Mouse (Mus musculus) embryonic facial prominence, embryonic 13.5 days (tissue): ENCODE data around the gene Prokr2. TPM values are rescaled to one million over a fixed set of nuclear protein-coding genes. Genes with fewer than 3 reads are reported as not detected.

ENCODE experiments used
- ATAC-seq: fragments of 200-750 bp; cut with Nextera tagmentation; 2 replicates; pipeline ENCODE4 v1.8.0; 2017; ENCODE audit warnings: low read depth; ENCODE audit not compliant: insufficient number of reproducible peaks, insufficient read depth, low FRiP score, low TSS enrichment
- H3K27ac ChIP-seq: fragments of 300-500 bp; sonication (generic); 2 replicates; pipeline ENCODE4 v1.5.1; 2015; ENCODE audit warnings: moderate library complexity, mild to moderate bottlenecking, inconsistent platforms
- H3K27me3 ChIP-seq: fragments of 300-500 bp; sonication (generic); 2 replicates; pipeline ENCODE4 v1.6.1; 2015; ENCODE audit warnings: mild to moderate bottlenecking, inconsistent platforms
- H3K36me3 ChIP-seq: fragments of 300-500 bp; sonication (generic); 2 replicates; pipeline ENCODE4 v1.6.1; 2015; ENCODE audit warnings: mild to moderate bottlenecking, inconsistent platforms
- H3K4me1 ChIP-seq: fragments of 300-500 bp; sonication (generic); 2 replicates; pipeline ENCODE4 v1.6.1; 2015; ENCODE audit warnings: inconsistent platforms
- H3K4me2 ChIP-seq: fragments of 300-500 bp; sonication (generic); 2 replicates; pipeline ENCODE4 v1.6.1; 2015; ENCODE audit warnings: moderate library complexity, mild to moderate bottlenecking, inconsistent platforms
- H3K4me3 ChIP-seq: fragments of 300-500 bp; sonication (generic); 2 replicates; pipeline ENCODE4 v1.5.1; 2015; ENCODE audit warnings: mild to moderate bottlenecking, inconsistent platforms
- H3K9ac ChIP-seq: fragments of 300-500 bp; sonication (generic); 2 replicates; pipeline ENCODE4 v1.6.1; 2015; ENCODE audit warnings: mild to moderate bottlenecking, inconsistent platforms
- H3K9me3 ChIP-seq: fragments of 300-500 bp; sonication (generic); 2 replicates; pipeline ENCODE4 v1.6.1; 2016; ENCODE audit warnings: inconsistent platforms
- WGBS: fragments of 180-500 bp; shearing (Covaris S2); methylation state at CpG from one replicate; pipeline ENCODE4 v1.1.7; 2015; ENCODE audit warnings: mixed read lengths; 5-methylcytosine and 5-hydroxymethylcytosine counted together
- polyA plus RNA-seq: library from polyadenylated mRNA; unstranded; fragments of >200 nt; fragmentation: Nextera tagmentation; extraction: Ambion mirVana; gene quantifications from 2 replicates; pipeline ENCODE4 v1.2.1, GENCODE M21; 2015

Gene Prokr2
- polyA plus RNA-seq, 1 experiment from 2014 or later: 1.2 TPM

DNA sequence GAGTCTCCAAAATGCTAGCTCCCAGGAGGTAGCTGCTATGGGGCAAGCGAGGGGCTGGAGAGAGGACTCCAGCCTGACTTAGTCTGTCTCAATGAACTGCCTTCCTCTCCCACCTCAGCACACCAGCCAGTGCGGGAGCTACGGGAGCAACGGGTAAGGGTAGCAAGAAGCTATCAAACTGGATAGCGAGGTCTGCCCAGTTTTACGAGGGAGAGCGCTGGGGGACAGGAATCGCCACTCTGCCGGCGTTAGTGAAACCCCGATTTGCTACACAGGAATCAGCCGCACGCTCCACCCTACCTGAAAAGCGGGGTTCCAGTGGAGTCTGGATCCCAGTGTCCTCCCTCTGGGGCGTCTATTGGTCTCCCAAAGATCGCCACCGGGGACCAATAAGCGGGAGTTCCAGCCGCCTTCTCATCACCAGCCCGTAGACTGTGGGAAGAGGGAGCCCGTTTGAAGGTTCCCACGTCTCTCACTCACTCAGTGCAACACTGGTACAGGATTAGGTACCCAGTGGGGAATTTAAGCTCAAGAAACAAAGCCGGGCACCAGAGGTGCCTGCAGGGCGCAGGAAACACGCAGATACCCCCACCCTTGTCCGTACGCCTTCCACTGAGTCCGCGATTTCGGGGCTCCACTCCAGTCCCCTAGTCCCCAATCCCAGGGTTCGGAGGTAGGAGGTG, 595 bp downstream of the Prokr2 start:
- peak; percentile 40; the same call in 1 of the 2 replicates for ATAC-seq
- peaks cover 14% of the 10 kb centered on the region for H3K4me1 ChIP-seq
- peak overlapping the region; percentile 65 for H3K9ac ChIP-seq
- H3K9me3 ChIP-seq: no peaks in the 10 kb centered on the region
- peak overlapping the region; percentile 54 for H3K4me3 ChIP-seq
- WGBS: under 1% methylated on average over 31 of the region's 31 CpGs
- peak overlapping the region; percentile 96 for H3K4me2 ChIP-seq
- no peak overlapping the region for H3K27ac ChIP-seq
- peaks cover 38% of the 10 kb centered on the region for H3K27me3 ChIP-seq
- H3K36me3 ChIP-seq: no peaks in the 10 kb centered on the region

DNA sequence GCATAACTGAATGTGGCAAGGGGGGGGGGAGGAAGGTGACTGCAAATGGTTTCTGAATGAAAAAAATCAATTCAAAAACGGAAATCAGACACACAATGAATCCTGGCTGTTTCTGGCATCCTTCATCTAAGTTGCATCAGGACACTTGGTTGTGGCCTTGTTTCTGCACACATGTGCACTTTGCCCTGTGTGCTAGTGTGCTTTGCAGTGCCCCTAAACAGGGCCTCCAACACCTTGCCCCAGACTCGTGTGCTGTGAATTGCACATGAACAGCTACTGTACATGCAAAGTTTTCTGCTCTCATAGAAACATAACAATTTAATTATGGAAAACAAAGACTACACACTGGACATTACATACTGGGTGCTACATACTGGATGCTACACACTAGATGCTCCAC, 2.9 kb downstream of the Prokr2 start:
- Histone ChIP-seq H3K36me3 (no peaks in the 10 kb centered on the region), H3K4me1 (peaks cover 14% of the 10 kb centered on the region), H3K27ac (no peak overlapping the region), H3K4me2 (no peak overlapping the region), H3K4me3 (no peak overlapping the region), H3K9me3 (no peaks in the 10 kb centered on the region), H3K9ac (no peak overlapping the region), H3K27me3 (peaks cover 35% of the 10 kb centered on the region)
- WGBS: 62% methylated on average over 2 of the region's 2 CpGs
- no peak for ATAC-seq

DNA sequence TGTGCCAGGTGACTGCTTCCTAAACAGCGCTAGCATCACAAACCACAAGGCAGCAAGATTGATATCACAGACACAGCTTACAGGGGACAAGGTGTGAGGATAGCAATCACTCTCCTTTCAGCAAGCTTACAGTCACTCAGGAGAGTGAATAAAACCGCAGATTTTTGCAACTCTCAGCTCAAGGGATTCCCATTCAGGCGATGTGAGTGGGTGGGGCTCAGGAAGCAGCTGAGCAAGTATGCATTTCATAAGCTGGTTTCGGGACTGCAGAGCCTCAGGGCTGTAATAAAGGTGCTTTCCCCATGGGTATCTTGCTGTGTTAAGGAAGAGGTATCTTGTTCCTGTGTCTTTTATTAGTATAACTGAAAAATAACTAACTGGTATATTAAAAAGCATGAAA, 5.6 kb downstream of the Prokr2 start:
- 46% methylated on average over 4 of the region's 4 CpGs for WGBS
- peaks cover 16% of the 10 kb centered on the region for H3K27me3 ChIP-seq
- no peak for ATAC-seq
- no peak overlapping the region for H3K27ac ChIP-seq
- H3K4me2 ChIP-seq: no peak overlapping the region
- H3K4me3 ChIP-seq: no peak overlapping the region
- no peak overlapping the region for H3K9ac ChIP-seq
- H3K4me1 ChIP-seq: peaks cover 6% of the 10 kb centered on the region
- no peaks in the 10 kb centered on the region for H3K9me3 ChIP-seq
- no peaks in the 10 kb centered on the region for H3K36me3 ChIP-seq

DNA sequence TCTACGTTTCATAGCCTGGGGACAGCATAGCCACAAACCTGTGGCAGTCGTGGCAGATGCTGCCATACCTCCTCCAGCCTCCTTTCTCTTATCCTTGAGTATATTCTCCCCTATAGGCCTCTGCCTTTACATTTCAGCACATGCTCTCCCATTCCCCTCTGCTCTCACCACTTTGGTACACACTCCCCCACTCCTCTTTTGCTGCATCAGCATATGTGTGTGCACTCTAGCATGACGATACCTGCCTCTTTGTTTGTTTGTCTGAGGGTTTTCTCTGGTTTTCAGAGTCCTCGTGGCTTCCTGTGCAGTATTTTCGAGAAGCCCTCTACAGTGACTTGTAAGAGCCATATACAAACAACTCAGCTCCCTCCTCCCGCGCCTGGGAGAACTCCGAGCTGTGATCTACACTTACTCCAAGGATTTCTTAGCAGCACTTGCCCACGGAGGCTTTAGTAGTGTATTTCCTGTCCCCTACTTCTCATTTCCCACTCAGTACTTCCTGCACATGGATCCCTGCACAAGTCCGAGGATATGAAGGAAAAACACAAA, 6.6 kb downstream of the Prokr2 start:
- Histone ChIP-seq H3K27me3 (peaks cover 9% of the 10 kb centered on the region), H3K4me3 (no peak overlapping the region), H3K27ac (no peak overlapping the region), H3K4me1 (no peaks in the 10 kb centered on the region), H3K9me3 (no peaks in the 10 kb centered on the region), H3K9ac (no peak overlapping the region), H3K36me3 (no peaks in the 10 kb centered on the region), H3K4me2 (no peak overlapping the region)
- no peak for ATAC-seq
- WGBS: 60% methylated on average over 10 of the region's 10 CpGs

DNA sequence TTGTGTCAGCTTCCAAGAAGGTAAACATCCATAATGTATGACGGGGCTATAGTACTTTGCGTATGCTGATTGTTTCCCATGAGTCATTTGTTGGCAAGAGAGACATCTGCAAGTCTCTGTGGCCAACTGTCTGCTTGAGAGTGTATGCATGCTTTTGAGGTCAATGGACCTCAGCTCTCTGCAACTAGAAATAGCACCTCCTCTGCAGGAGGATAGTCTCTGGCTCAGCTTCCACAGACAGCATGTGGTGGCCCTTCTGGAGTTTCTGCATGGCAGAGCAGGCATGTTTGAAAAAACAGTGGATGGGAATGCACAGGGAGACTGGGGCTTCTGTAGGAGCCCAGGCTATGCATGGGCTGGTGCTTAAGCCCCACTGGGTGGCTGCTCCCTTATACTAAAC, 7.8 kb downstream of the Prokr2 start:
- Histone ChIP-seq H3K27ac (no peak overlapping the region), H3K27me3 (no peaks in the 10 kb centered on the region), H3K4me1 (no peaks in the 10 kb centered on the region), H3K36me3 (no peaks in the 10 kb centered on the region), H3K9me3 (no peaks in the 10 kb centered on the region), H3K4me3 (no peak overlapping the region), H3K9ac (no peak overlapping the region), H3K4me2 (no peak overlapping the region)
- no peak for ATAC-seq
- WGBS: 84% methylated on average over 2 of the region's 2 CpGs

DNA sequence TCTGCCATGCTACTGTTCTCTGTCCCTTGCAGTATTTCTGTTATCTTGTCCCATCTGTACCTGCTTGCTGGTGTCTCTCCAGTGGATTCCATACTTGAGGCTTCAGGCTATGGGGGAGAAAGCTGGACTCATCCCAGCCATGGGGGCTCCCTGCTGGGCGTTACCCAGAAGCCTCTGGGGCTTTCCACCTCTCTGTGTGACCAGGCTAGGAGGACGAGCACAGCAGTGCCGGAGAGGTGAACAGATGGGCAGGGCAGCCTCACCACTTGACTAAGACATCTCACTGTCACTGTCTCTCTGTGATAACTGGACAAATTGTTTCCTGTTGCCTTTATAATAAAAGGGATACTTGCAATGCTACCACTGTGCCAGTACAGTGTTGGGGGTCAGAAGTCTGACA, 9.5 kb downstream of the Prokr2 start:
- no peak for ATAC-seq
- WGBS: 73% methylated on average over 3 of the region's 3 CpGs
- no peaks in the 10 kb centered on the region for H3K4me1 ChIP-seq
- H3K9ac ChIP-seq: no peak overlapping the region
- no peaks in the 10 kb centered on the region for H3K9me3 ChIP-seq
- no peaks in the 10 kb centered on the region for H3K27me3 ChIP-seq
- no peaks in the 10 kb centered on the region for H3K36me3 ChIP-seq
- no peak overlapping the region for H3K4me3 ChIP-seq
- H3K4me2 ChIP-seq: no peak overlapping the region
- H3K27ac ChIP-seq: no peak overlapping the region

DNA sequence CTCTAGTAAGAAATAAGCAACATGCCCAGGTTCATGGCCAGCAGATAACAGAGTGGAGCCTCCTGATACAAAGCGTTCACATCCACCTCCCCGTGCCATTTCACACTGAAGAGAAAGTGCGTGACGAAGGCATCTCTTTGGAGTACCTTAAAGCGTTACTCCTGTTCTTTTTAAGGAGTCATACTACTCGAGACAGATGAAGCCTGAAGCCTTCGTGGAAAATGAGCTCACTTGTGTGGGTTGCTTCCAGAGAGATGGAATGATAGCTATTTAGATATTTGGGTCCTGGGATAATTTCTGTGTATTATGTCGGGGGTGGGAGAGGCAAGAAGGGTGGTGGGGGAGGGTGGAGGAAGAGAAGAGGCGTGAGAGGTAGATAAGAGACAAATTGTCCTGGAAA, 10.1 kb downstream of the Prokr2 start:
- no peak overlapping the region for H3K4me3 ChIP-seq
- no peak overlapping the region for H3K4me2 ChIP-seq
- 80% methylated on average over 9 of the region's 9 CpGs for WGBS
- no peak overlapping the region for H3K27ac ChIP-seq
- no peaks in the 10 kb centered on the region for H3K4me1 ChIP-seq
- no peaks in the 10 kb centered on the region for H3K27me3 ChIP-seq
- no peak overlapping the region for H3K9ac ChIP-seq
- H3K9me3 ChIP-seq: no peaks in the 10 kb centered on the region
- ATAC-seq: no peak
- H3K36me3 ChIP-seq: no peaks in the 10 kb centered on the region

DNA sequence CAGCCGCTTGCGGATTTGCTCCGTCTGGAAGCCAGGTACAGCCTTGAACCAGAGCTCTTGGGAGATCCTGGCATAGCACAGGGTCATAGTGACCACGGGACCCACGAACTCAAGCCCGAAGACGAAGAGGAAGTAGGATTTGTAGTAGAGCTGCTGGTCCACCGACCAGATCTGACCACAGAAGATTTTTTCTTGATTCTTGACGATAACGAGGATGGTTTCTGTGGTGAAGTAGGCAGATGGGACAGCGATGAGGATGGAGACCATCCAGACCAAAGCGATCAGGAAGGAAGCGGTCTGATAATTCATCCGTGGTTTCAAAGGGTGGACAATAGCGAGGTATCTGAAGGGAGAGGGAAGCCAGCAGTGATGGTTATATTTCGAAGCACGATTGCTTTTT, 11.5 kb downstream of the Prokr2 start:
- WGBS: 91% methylated on average over 17 of the region's 17 CpGs

DNA sequence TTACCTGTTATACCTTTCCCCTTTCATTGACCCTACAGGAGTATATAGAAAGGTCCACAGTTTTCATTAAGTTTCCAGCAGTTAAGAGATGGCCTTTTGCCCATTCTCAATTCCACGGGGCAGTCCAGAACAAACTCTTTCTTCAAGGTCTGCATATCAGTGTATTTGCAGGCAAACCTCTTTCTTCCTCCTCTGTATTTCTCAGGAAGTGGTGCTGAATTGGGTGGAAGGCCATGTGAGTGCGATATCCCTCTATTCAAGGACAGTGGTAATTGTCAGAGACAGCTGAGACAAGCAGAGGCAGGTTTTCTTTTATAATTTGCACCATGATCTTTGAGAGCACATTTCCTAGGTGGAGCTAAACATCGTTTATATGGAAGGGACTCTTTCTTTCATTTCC, 16.8 kb downstream of the Prokr2 start:
- ATAC-seq: no peak
- Histone ChIP-seq H3K4me2 (no peak overlapping the region), H3K9me3 (no peaks in the 10 kb centered on the region), H3K27ac (no peak overlapping the region), H3K4me1 (no peaks in the 10 kb centered on the region), H3K4me3 (no peak overlapping the region), H3K9ac (no peak overlapping the region), H3K27me3 (no peaks in the 10 kb centered on the region), H3K36me3 (no peaks in the 10 kb centered on the region)
- WGBS: 82% methylated on average over 3 of the region's 3 CpGs

More for the DNA sequence above, 11.5 kb downstream of the Prokr2 start:
- Histone ChIP-seq H3K27me3 (no peaks in the 10 kb centered on the region), H3K36me3 (no peaks in the 10 kb centered on the region), H3K4me3 (no peak overlapping the region), H3K9ac (no peak overlapping the region), H3K9me3 (no peaks in the 10 kb centered on the region), H3K4me1 (no peaks in the 10 kb centered on the region), H3K4me2 (no peak overlapping the region), H3K27ac (no peak overlapping the region)
- no peak for ATAC-seq

DNA sequence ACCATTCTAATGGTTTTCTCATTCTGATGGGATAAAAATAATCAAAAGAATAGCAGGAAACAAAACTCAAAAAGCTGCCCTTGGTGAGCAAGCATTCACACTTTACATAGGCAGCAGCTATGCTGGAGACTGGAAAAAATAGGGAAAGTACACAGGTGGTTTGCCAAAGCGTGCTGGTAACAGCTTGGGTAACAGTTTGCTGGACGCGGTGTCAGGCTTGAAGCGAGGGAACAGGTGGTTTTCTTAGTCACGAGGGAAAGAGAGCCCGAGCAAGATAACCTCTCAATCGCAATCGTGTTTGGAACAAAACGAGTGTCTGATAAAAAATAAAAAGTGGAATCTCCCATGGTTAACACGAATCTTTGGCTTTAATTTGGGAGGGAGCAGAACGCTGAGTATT, 41.4 kb downstream of the Prokr2 start:
- Histone ChIP-seq H3K4me3 (no peak overlapping the region), H3K4me2 (no peak overlapping the region), H3K36me3 (no peaks in the 10 kb centered on the region), H3K9ac (no peak overlapping the region), H3K9me3 (no peaks in the 10 kb centered on the region), H3K27ac (no peak overlapping the region), H3K4me1 (no peaks in the 10 kb centered on the region), H3K27me3 (no peaks in the 10 kb centered on the region)
- WGBS: 89% methylated on average over 11 of the region's 11 CpGs
- no peak for ATAC-seq

DNA sequence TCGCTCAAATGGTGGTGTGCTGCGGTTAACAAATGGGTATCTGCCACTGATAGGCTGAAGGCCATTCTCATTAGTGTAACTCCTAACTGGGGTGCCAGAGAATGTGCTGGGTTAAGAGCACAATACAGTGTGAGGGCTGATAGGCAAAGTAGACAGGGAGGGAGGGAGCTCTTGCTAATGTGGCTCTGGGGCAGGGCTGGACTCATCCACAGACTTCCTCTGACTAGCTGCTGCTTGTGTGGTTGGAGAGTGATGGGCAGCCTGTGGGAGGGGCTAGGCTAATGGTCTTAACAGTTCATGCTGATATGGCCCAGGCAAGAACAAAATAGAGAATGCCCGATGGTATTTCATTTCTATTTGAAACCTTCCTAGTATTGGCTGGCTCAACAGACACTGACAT, 44.0 kb downstream of the Prokr2 start:
- 95% methylated on average over 3 of the region's 3 CpGs for WGBS
- H3K9me3 ChIP-seq: no peaks in the 10 kb centered on the region

DNA sequence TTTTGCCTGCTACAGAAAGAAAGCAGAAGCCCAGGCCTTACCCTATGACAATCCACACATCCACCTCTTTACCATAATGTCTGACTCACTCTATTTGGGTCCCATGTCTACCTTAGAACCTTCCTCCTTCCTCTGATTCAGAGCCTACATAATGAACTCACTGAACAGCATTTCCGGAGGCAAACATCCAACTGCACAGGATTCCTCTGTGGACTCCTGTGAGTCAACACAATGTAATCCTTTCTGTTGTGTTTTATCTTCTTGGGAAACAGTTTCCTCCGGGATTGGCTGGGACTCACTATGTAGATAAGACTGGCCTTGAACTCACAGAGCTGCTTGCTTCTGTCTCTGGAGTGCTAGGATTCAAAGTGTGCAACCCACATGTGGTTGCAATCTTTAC, 44.9 kb downstream of the Prokr2 start:
- WGBS: 69% methylated on average over 2 of the region's 2 CpGs

More for the DNA sequence above, 44.0 kb downstream of the Prokr2 start:
- Histone ChIP-seq H3K36me3 (no peaks in the 10 kb centered on the region), H3K27ac (no peak overlapping the region), H3K4me3 (no peak overlapping the region), H3K4me2 (no peak overlapping the region), H3K27me3 (no peaks in the 10 kb centered on the region), H3K4me1 (no peaks in the 10 kb centered on the region), H3K9ac (no peak overlapping the region)
- no peak for ATAC-seq

More for the DNA sequence above, 44.9 kb downstream of the Prokr2 start:
- Histone ChIP-seq H3K4me3 (no peak overlapping the region), H3K4me1 (no peaks in the 10 kb centered on the region), H3K4me2 (no peak overlapping the region), H3K27me3 (no peaks in the 10 kb centered on the region), H3K27ac (no peak overlapping the region), H3K9me3 (no peaks in the 10 kb centered on the region), H3K9ac (no peak overlapping the region), H3K36me3 (no peaks in the 10 kb centered on the region)
- no peak for ATAC-seq
